In genomic region chr3:55780120-55781070, GRCm38 (mm10) we compare ENCODE assay signal across 8 mouse cellular contexts. TPM values are rescaled to one million over a fixed set of nuclear protein-coding genes. Genes with fewer than 3 reads are reported as not detected.
DNase-seq lines count a peak whose midpoint lies in the region; ATAC-seq and TF ChIP-seq lines count a peak whose summit lies in the region.

No protein-coding gene starts in this region.

- H3K9me3 ChIP-seq in E14TG2a.4 (ENCODE audit: low read length), result no peaks in the 10 kb centered on the region
- H3K9me3 ChIP-seq in heart, embryonic 14.5 days (ENCODE audit: control insufficient read depth, low read length), result no peaks in the 10 kb centered on the region

- WGBS in heart, embryonic 14.5 days, result 6% methylated on average over 53 of the region's 53 CpGs

- 0 out of 2 replicates have a peak overlapping the region, but pooled peaks have one; percentile 18 for H3K9ac ChIP-seq in heart, embryonic 14.5 days (ENCODE audit: low read length)

- no peak for TF ChIP-seq CTCF in E14TG2a.4 (conservative IDR thresholded peaks at IDR 0.05; ENCODE audit: low read length)

- H3K36me3 ChIP-seq in E14TG2a.4 (ENCODE audit: insufficient read depth, low read length), result no peaks in the 10 kb centered on the region
- H3K36me3 ChIP-seq in heart, embryonic 14.5 days (ENCODE audit: control insufficient read depth, insufficient read depth, low read length), result no peaks in the 10 kb centered on the region

- peaks cover 32% of the 10 kb centered on the region for H3K4me1 ChIP-seq in E14TG2a.4 (replicated peaks; ENCODE audit: low read depth, low read length)
- H3K4me1 ChIP-seq in heart, embryonic 14.5 days (ENCODE audit: control insufficient read depth in 2 of 2, insufficient read depth in 2 of 2, low read length in 2 of 2), result peaks cover 19 to 24% of the 10 kb centered on the region in 2 experiments; a peak in 3 of 4 replicates

- peaks cover 61% of the 10 kb centered on the region for H3K27me3 ChIP-seq in E14TG2a.4 (ENCODE audit: insufficient read depth, low read length)
- H3K27me3 ChIP-seq in heart, embryonic 14.5 days (ENCODE audit: control insufficient read depth, insufficient read depth, low read length), result peaks cover 47% of the 10 kb centered on the region

- no peak for ATAC-seq in heart, embryonic 14.5 days (ENCODE audit: insufficient number of reproducible peaks, insufficient read depth, low FRiP score, low read depth)

- peak overlapping the region; percentile 66 for H3K4me3 ChIP-seq in E14TG2a.4 (replicated peaks; ENCODE audit: low read length)
- peak overlapping the region; percentile 24 to 37 for H3K4me3 ChIP-seq in heart, embryonic 14.5 days (ENCODE audit: control insufficient read depth in 1 of 2, insufficient read depth in 1 of 2, low read depth in 1 of 2, low read length in 2 of 2)

- H3K4me2 ChIP-seq in heart, embryonic 14.5 days (ENCODE audit: low read length), result peak overlapping the region; percentile 65

- no peak overlapping the region for H3K27ac ChIP-seq in heart, embryonic 14.5 days (replicated peaks in 1 of 2; ENCODE audit: control insufficient read depth in 1 of 2, insufficient read depth in 1 of 2, low read depth in 2 of 2, low read length in 2 of 2)

- peak; percentile 33 to 67 for DNase-seq in adrenal gland, adult (ENCODE audit: inconsistent age in 2 of 2, low spot score in 1 of 2)
- no peak for DNase-seq in adrenal gland, postnatal 4 days (ENCODE audit: low spot score in 2 of 2)
- peak; percentile 82 for DNase-seq in embryo, embryonic 10.5 days (ENCODE audit: low spot score)
- DNase-seq in lung, postnatal 4 days, result peak; percentile 10 to 32
- DNase-seq in B cell, adult 2 months, result no peak
- DNase-seq in urinary bladder, postnatal 36 days (ENCODE audit: low spot score in 2 of 2), result no peak

RNA-seq across cellular contexts. Expression of gene Mab21l1, which starts 1.9 kb away (rescaled TPM):
- 1 to 10 TPM; 4.2 to 4.4 TPM for total RNA-seq in adrenal gland, postnatal 4 days (2021)
- polyA plus RNA-seq in heart, embryonic 14.5 days (2014; fragmentation: Nextera tagmentation; extraction: Ambion mirVana), result 0.57 and 1.2 TPM in 2 replicates

Comparison
In these comparisons a context has a peak if more than half of its experiments do, and no peak if none do; other contexts are left out.
1. DNase-seq: peak in adrenal gland, adult (2 of 2), embryo, embryonic 10.5 days (single experiment) and lung, postnatal 4 days (2 of 2); none in adrenal gland, postnatal 4 days (0 of 2), B cell, adult 2 months (0 of 2) and urinary bladder, postnatal 36 days (0 of 2).